Mouse (Mus musculus) C2C12 (cell line): ENCODE measurements around the gene Ccdc121. TPM values are rescaled to one million over a fixed set of nuclear protein-coding genes. Genes with fewer than 3 reads are reported as not detected.
A peak's percentile ranks its signal among the peaks of the same experiment; 100 is the strongest.

Experiments
- H3K27me3 ChIP-seq: one replicate; pipeline ENCODE4 v1.6.1; 2011; ENCODE audit not compliant: control insufficient read depth, insufficient read depth, insufficient read length
- H3K36me3 ChIP-seq: one replicate; pipeline ENCODE4 v1.6.1; 2011; ENCODE audit not compliant: control insufficient read depth, insufficient read depth
- H3K4me3 ChIP-seq: one replicate; pipeline ENCODE4 v1.5.1; 2011; ENCODE audit warnings: mild to moderate bottlenecking, control low read depth; ENCODE audit not compliant: poor library complexity, insufficient read depth, severe bottlenecking
- H3K79me2 ChIP-seq: one replicate; pipeline ENCODE4 v1.6.1; 2011; ENCODE audit not compliant: control insufficient read depth, insufficient read depth
- H3K79me3 ChIP-seq: one replicate; pipeline ENCODE4 v1.6.1; 2011; ENCODE audit warnings: low read depth, control low read depth
- H3ac ChIP-seq: one replicate; pipeline ENCODE3; 2011; ENCODE audit warnings: low read depth; ENCODE audit not compliant: control insufficient read depth, insufficient read length
- CEBPB ChIP-seq: IDR thresholded peaks from one replicate; pipeline ENCODE4 v1.6.1; 2011; ENCODE audit warnings: low read depth, mild to moderate bottlenecking, control low read depth, moderate library complexity
- CTCF ChIP-seq: IDR thresholded peaks from one replicate; pipeline ENCODE4 v1.5.1; 2011; ENCODE audit not compliant: control insufficient read depth, insufficient read depth, insufficient read length
- FOSL1 ChIP-seq: IDR thresholded peaks from one replicate; pipeline ENCODE4 v1.8.0; 2011; ENCODE audit warnings: mild to moderate bottlenecking, low read length; ENCODE audit not compliant: poor library complexity, insufficient read depth, severe bottlenecking
- MAX ChIP-seq: IDR thresholded peaks from one replicate; pipeline ENCODE4 v1.6.1; 2011; ENCODE audit warnings: mild to moderate bottlenecking, control low read depth
- MYOD1 ChIP-seq: IDR thresholded peaks from one replicate; pipeline ENCODE4 v1.6.1; 2011; ENCODE audit warnings: low read depth; ENCODE audit not compliant: control insufficient read depth, insufficient read length
- MYOG ChIP-seq: IDR thresholded peaks from one replicate; pipeline ENCODE4 v1.6.1; 2011; ENCODE audit not compliant: control insufficient read depth, insufficient read length; ENCODE audit errors: extremely low read depth
- USF1 ChIP-seq: IDR thresholded peaks from one replicate; pipeline ENCODE4 v1.6.1; 2011; ENCODE audit warnings: low read depth, mild to moderate bottlenecking, control low read depth, moderate library complexity
- long read RNA-seq, 2 experiments: library from polyadenylated mRNA; unstranded; transcript quantifications; one replicate each; pipeline ENCODE4 v2.0.0; 2019 to 2020
- polyA plus RNA-seq: library from polyadenylated mRNA; unstranded; fragments of >200 nt; fragmentation: generic; extraction: Trizol; gene quantifications from one replicate; pipeline ENCODE4 v1.2.1, GENCODE M21; 2012; ENCODE audit warnings: missing spikeins

Gene Ccdc121
- not detected for polyA plus RNA-seq
- long read RNA-seq, experiment 1 = 0 reads
- long read RNA-seq, experiment 2 = 0 reads

DNA sequence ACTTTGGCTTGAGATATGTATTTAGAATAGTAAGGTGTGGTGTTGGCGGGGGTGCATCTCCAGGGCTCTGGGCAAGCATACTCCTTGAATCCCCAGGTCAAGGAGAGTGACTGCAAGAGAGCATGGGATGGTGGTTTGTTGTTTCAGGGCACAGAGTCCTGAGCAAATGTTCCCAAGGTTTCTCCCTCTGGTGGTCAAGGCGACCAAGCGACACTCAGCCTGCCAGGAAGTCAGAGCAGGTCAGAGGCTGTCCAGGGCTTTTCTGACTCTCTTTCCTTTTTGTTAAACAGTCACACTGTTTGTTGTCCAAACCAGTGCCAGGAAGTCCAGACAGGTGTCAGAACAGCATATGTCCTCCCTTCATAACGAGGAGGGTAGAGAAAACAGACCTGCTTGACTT is at the start of gene Ccdc121:
TSS of gene Ccdc121 (minus strand) at position 145 of the 400 bp plus-strand sequence.
- no peaks in the 10 kb centered on the region for H3K36me3 ChIP-seq
- TF ChIP-seq MYOG (no peak), CEBPB (no peak), MYOD1 (no peak), FOSL1 (no peak), CTCF (no peak), MAX (no peak), USF1 (no peak)
- no peaks in the 10 kb centered on the region for H3K27me3 ChIP-seq
- no peak within 1 kb of the TSS for H3K4me3 ChIP-seq
- no peaks in the 10 kb centered on the region for H3K79me3 ChIP-seq
- no peak within 1 kb of the TSS for H3ac ChIP-seq
- H3K79me2 ChIP-seq = no peaks in the 10 kb centered on the region

DNA sequence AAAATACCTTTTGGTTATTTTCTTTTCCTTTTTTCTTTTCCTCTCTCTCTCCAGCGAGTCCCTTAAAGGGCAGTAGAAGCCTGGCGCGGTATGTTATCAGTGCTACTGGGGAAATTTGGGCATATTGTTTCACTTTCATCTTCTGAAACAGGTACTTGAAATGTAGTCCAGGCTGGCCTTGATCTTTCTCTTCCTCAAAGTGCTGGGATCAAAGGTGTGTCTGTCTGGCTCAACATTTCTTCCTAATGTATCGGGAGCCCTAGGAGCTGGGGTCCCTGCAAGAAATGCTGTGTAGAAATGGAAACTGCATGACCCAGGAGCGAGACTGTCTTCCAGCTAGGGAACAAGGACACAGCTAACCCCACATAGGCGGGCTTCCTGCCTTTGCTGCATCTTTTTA is 49.1 kb upstream of the Ccdc121 start:
- Histone ChIP-seq H3ac (no peak overlapping the region), H3K79me3 (no peaks in the 10 kb centered on the region), H3K79me2 (no peaks in the 10 kb centered on the region), H3K4me3 (no peak overlapping the region), H3K27me3 (no peaks in the 10 kb centered on the region), H3K36me3 (no peaks in the 10 kb centered on the region)
- TF ChIP-seq CTCF (no peak), MYOD1 (no peak), FOSL1 (no peak), MYOG (no peak), USF1 (no peak), MAX (no peak)

DNA sequence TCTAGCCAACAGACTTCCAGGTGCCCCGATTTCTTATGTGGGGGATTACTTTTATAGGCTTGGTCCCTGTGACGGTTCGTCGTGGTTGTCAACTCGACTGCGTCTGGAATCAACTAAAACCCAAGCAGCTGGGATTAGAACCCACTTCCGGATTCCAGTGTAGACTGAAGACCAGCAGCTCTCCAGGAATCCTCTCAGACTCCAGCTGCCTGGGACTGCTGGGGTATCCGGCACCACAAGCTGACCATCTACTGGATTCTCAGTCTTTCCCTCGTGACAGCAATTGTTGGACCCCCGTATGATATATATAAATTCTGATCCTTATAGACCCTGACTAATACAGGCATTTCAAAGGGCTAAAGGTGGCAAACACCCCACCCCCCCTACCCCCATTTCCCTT is 48.4 kb upstream of the Ccdc121 start:
- Histone ChIP-seq H3K27me3 (no peaks in the 10 kb centered on the region), H3ac (no peak overlapping the region), H3K4me3 (no peak overlapping the region), H3K79me2 (no peaks in the 10 kb centered on the region), H3K79me3 (no peaks in the 10 kb centered on the region), H3K36me3 (no peaks in the 10 kb centered on the region)
- TF ChIP-seq FOSL1 (no peak), MAX (no peak), CEBPB (no peak), MYOG (no peak), CTCF (no peak), MYOD1 (peak; percentile 19)

GRCm38 (mm10) chr1:181555475-181555874 is 44.2 kb upstream of the Ccdc121 start:
- Histone ChIP-seq H3K79me3 (no peaks in the 10 kb centered on the region), H3K79me2 (no peaks in the 10 kb centered on the region), H3K27me3 (no peaks in the 10 kb centered on the region), H3K4me3 (no peak overlapping the region), H3ac (no peak overlapping the region), H3K36me3 (no peaks in the 10 kb centered on the region)
- TF ChIP-seq CTCF = no peak
- no peak for TF ChIP-seq MYOD1
- TF ChIP-seq USF1 = no peak
- TF ChIP-seq MYOG = no peak
- TF ChIP-seq CEBPB = no peak
- no peak for TF ChIP-seq FOSL1
- TF ChIP-seq MAX = no peak

DNA sequence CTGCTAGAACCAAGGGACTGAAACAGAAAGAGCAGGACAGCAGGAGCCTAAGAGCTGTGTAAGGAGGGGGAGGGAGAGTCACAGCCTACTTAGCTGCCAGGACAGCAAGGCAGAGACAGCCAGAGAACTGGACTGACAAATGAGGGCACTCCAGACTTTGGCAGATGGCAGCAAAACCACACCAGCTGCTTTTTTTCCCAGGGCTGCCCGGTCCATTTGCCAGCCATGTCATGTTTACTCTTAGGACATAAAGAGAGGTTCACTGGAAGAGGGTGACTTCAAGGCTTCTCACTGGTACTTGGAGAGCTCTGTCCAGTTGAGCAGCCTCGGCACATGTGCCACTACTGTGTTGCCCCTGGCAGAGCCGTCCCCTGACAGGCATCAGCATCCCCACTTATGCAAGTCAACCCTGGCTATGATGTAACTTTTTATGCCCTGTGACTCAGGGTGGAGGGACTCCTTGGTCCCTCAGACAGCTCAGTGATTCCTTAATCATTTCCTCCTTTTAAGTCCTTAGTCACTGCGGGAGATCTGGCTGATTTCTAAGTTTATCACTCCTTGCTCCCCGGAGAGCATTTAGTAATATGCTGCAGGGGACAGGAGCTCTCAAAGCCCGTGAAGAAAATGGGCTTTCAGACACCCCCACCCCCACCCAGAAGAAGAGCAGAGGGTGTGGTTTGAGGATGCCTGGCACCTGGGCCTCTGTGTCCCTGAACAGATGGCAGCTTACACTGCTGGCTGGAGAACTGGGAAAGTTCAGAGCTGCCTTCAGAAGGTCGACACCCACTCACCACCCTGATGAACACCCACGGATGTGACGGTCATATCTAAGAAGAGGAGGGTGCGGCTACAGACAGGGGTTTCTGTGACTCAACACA is 41.5 kb upstream of the Ccdc121 start:
- TF ChIP-seq FOSL1 (peak; percentile 15), CTCF (no peak), MYOG (no peak), CEBPB (peak; percentile 85), MAX (peak; percentile 70), MYOD1 (peak; percentile 77), USF1 (no peak)
- H3ac ChIP-seq = peak overlapping the region; percentile 52
- H3K4me3 ChIP-seq = no peak overlapping the region
- no peaks in the 10 kb centered on the region for H3K79me3 ChIP-seq
- H3K27me3 ChIP-seq = no peaks in the 10 kb centered on the region
- no peaks in the 10 kb centered on the region for H3K79me2 ChIP-seq
- no peaks in the 10 kb centered on the region for H3K36me3 ChIP-seq

GRCm38 (mm10) chr1:181550826-181551225 is 39.6 kb upstream of the Ccdc121 start:
- no peaks in the 10 kb centered on the region for H3K79me3 ChIP-seq
- no peak overlapping the region for H3K4me3 ChIP-seq
- H3K36me3 ChIP-seq = no peaks in the 10 kb centered on the region
- no peaks in the 10 kb centered on the region for H3K27me3 ChIP-seq
- H3K79me2 ChIP-seq = no peaks in the 10 kb centered on the region
- TF ChIP-seq FOSL1 (no peak), MAX (no peak), MYOD1 (peak; percentile 74)
- no peak overlapping the region for H3ac ChIP-seq
